Mouse (Mus musculus): ENCODE measurements around the gene Tmem38b. TPM values are rescaled to one million over a fixed set of nuclear protein-coding genes. Genes with fewer than 3 reads are reported as not detected.

Tmem38b gene
- polyA plus RNA-seq, 1 experiment = 2.9 TPM

DNA sequence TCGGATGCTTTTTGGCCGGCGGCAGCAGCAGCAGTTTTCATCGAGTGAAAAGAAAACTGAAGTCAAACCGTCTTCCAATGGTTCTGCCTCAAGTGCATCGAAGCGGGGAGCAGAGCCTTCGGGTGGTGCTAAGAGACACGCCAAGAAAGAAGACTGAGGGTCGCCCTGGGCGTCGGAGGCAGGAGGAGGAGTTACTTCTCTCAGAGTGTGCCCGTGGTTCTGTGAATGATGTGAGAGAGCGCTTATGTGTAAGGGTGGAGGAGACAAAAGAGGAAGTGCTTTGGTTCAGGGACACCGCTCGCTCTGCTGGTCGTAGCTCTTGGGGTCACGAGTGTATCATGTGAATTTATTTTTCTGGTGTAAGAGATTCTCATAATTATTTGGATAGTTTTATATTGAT lies 34.1 kb downstream of the Tmem38b start:
- H3K4me3 ChIP-seq (ENCODE audit: control insufficient read depth, insufficient read depth, low read length) = no peak overlapping the region
- DNase-seq = no peak
- TF ChIP-seq POLR2A (IDR thresholded peaks at IDR 0.05; ENCODE audit: control insufficient read depth, extremely low read depth, insufficient read depth, low read length, poor library complexity) (no peak), CTCF (IDR thresholded peaks at IDR 0.05; ENCODE audit: borderline replicate concordance, control insufficient read depth, extremely low read depth, insufficient read depth, low read length, poor library complexity) (no peak)
- H3K4me1 ChIP-seq (replicated peaks; ENCODE audit: control insufficient read depth, insufficient read depth, low read length) = no peaks in the 10 kb centered on the region
- no peaks in the 10 kb centered on the region for H3K36me3 ChIP-seq (ENCODE audit: control insufficient read depth, insufficient read depth, low read length)
- H3K27me3 ChIP-seq (ENCODE audit: control insufficient read depth, insufficient read depth, low read length) = no peaks in the 10 kb centered on the region
- no peak overlapping the region for H3K27ac ChIP-seq (ENCODE audit: control insufficient read depth, insufficient read depth, low read length)
- 22% methylated on average over 18 of the region's 18 CpGs for WGBS

DNA sequence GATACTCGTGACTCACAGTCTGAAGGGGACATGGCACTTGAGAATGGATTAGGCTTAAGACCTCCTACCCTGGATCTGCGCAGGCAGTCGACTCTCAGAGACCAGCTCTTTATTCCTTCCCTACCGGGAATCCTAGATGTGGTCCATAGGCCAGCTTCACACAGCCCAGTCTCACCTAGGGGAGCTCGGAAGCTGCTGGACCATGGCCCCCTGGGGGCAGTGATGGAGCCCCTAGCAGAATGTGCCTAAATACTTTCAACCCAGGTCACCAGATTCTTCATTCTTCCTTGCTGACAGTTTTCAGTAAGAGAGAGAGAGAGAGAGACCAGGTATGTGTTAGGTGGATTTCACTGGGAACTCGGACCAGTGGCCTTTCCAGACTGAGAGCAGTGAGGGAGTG lies 36.3 kb downstream of the Tmem38b start:
- no peak for TF ChIP-seq POLR2A (IDR thresholded peaks at IDR 0.05; ENCODE audit: control insufficient read depth, extremely low read depth, insufficient read depth, low read length, poor library complexity)
- no peak for TF ChIP-seq CTCF (IDR thresholded peaks at IDR 0.05; ENCODE audit: borderline replicate concordance, control insufficient read depth, extremely low read depth, insufficient read depth, low read length, poor library complexity)
- DNase-seq = no peak
- H3K27ac ChIP-seq (ENCODE audit: control insufficient read depth, insufficient read depth, low read length) = no peak overlapping the region
- H3K27me3 ChIP-seq (ENCODE audit: control insufficient read depth, insufficient read depth, low read length) = no peaks in the 10 kb centered on the region
- 0 out of 2 replicates have a peak, but pooled peaks cover 2% of the 10 kb centered on the region for H3K4me1 ChIP-seq (replicated peaks; ENCODE audit: control insufficient read depth, insufficient read depth, low read length)
- H3K36me3 ChIP-seq (ENCODE audit: control insufficient read depth, insufficient read depth, low read length) = no peaks in the 10 kb centered on the region
- WGBS = 94% methylated on average over 6 of the region's 6 CpGs
- H3K4me3 ChIP-seq (ENCODE audit: control insufficient read depth, insufficient read depth, low read length) = no peak overlapping the region

DNA sequence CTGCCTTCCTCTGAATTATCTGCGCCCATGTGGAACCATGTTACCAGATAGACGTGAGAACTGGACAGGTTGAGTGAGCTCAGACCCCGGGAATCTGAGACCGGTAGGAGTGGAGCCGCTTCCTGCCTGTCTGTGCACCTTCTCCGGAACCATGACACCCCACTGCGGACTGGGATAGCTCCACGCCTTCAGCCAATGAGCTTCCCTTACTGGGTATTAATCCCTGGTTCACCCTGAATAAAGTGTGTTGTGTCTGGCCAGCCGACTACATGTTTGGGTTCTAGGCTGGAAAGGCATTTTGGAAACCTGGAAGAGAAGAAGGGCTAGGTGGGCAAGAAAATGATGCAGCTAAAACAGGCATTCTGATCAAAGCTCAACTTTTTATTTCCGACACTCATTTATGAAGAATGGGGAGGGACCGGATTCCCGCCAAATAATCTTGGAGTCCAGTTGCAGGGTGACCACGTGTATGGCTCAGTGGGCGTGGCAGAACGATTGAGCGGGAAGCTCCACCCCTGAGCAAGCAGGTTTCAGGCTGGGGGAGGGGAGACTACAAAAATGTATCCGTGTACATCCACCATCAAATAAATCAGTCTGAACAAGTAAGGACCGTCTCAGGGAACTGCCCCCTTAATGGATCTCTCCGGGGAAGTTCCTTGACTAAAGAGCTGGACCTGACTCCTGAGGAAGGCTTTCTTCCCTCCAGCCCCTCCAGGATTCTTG lies 38.4 kb downstream of the Tmem38b start:
- H3K36me3 ChIP-seq (ENCODE audit: control insufficient read depth, insufficient read depth, low read length) = no peaks in the 10 kb centered on the region
- WGBS = 92% methylated on average over 19 of the region's 19 CpGs
- 0 out of 2 replicates have a peak, but pooled peaks cover 2% of the 10 kb centered on the region for H3K4me1 ChIP-seq (replicated peaks; ENCODE audit: control insufficient read depth, insufficient read depth, low read length)
- no peaks in the 10 kb centered on the region for H3K27me3 ChIP-seq (ENCODE audit: control insufficient read depth, insufficient read depth, low read length)
- no peak for DNase-seq
- H3K27ac ChIP-seq (ENCODE audit: control insufficient read depth, insufficient read depth, low read length) = no peak overlapping the region
- no peak overlapping the region for H3K4me3 ChIP-seq (ENCODE audit: control insufficient read depth, insufficient read depth, low read length)
- TF ChIP-seq CTCF (IDR thresholded peaks at IDR 0.05; ENCODE audit: borderline replicate concordance, control insufficient read depth, extremely low read depth, insufficient read depth, low read length, poor library complexity) (no peak), POLR2A (IDR thresholded peaks at IDR 0.05; ENCODE audit: control insufficient read depth, extremely low read depth, insufficient read depth, low read length, poor library complexity) (no peak)

DNA sequence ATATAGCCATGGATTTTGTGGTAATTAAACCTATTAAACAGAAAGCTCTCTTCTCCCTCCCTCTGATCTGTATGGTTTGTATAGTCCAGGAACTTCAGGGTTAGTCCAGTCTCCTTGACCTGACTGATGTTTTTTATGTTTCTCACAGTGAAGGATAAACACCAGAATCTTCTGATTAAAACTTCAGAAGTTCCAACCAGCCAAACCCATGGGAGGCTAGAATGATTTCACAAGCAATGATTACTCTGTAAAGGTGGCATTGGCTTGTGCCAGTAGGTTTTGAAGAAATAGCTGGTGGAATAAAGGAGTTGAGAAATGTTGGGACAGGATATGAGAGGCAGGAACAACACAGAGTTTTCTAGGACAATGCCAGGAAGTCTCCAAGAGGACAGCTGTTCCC lies 40.6 kb downstream of the Tmem38b start:
- Histone ChIP-seq H3K36me3 (ENCODE audit: control insufficient read depth, insufficient read depth, low read length) (no peaks in the 10 kb centered on the region), H3K4me1 (replicated peaks; ENCODE audit: control insufficient read depth, insufficient read depth, low read length) (0 out of 2 replicates have a peak, but pooled peaks cover 2% of the 10 kb centered on the region), H3K4me3 (ENCODE audit: control insufficient read depth, insufficient read depth, low read length) (no peak overlapping the region), H3K27me3 (ENCODE audit: control insufficient read depth, insufficient read depth, low read length) (no peaks in the 10 kb centered on the region), H3K27ac (ENCODE audit: control insufficient read depth, insufficient read depth, low read length) (no peak overlapping the region)
- no peak for DNase-seq
- TF ChIP-seq POLR2A (IDR thresholded peaks at IDR 0.05; ENCODE audit: control insufficient read depth, extremely low read depth, insufficient read depth, low read length, poor library complexity) (no peak), CTCF (IDR thresholded peaks at IDR 0.05; ENCODE audit: borderline replicate concordance, control insufficient read depth, extremely low read depth, insufficient read depth, low read length, poor library complexity) (no peak)

DNA sequence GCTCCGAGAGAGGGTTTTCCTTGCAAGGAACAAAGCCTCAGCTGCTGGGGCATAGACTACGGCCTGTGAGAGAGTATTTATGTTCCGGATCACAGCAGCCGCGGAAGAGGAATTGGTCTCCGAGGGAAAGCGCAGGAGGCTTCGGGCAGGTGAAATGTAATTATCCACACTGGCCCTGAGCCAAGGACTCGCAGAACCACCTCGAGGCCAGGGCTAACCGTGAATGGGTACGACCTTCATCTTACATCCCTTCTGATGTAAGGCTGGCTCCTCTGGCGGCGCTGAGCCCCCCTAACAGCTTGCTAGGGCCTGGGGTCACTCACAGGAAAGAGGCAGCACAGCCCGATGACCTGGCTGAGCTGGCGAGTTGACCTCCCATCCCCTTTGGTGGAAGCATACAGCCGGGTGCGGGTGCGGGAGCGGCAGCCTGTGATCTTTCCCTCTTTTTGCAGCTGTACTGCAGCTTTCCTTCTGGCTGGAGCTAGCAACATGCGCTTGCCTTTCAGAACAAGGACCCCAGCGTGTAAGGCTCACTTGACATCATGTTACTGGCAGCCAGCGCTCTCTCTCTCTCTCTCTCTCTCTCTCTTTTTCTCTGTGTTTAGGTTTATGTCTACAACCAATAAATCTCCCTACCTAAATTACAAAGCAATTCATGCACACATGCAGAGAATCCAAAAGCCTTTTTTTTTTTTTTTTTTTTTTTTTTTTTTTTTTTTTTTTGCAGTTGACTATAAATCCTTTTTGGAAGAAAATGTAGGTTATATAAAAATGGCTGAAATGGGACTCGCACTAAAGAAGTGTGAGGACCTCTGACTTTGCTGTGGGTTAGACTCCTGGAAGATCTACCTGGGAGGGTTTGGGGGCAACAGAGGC lies 52.9 kb downstream of the Tmem38b start:
- no peak for DNase-seq
- TF ChIP-seq POLR2A (IDR thresholded peaks at IDR 0.05; ENCODE audit: control insufficient read depth, extremely low read depth, insufficient read depth, low read length, poor library complexity) = no peak
- TF ChIP-seq CTCF (IDR thresholded peaks at IDR 0.05; ENCODE audit: borderline replicate concordance, control insufficient read depth, extremely low read depth, insufficient read depth, low read length, poor library complexity) = no peak
- WGBS = 89% methylated on average over 24 of the region's 24 CpGs
- H3K4me3 ChIP-seq (ENCODE audit: control insufficient read depth, insufficient read depth, low read length) = no peak overlapping the region
- H3K27ac ChIP-seq (ENCODE audit: control insufficient read depth, insufficient read depth, low read length) = no peak overlapping the region
- no peaks in the 10 kb centered on the region for H3K4me1 ChIP-seq (replicated peaks; ENCODE audit: control insufficient read depth, insufficient read depth, low read length)
- no peaks in the 10 kb centered on the region for H3K27me3 ChIP-seq (ENCODE audit: control insufficient read depth, insufficient read depth, low read length)
- no peaks in the 10 kb centered on the region for H3K36me3 ChIP-seq (ENCODE audit: control insufficient read depth, insufficient read depth, low read length)

DNA sequence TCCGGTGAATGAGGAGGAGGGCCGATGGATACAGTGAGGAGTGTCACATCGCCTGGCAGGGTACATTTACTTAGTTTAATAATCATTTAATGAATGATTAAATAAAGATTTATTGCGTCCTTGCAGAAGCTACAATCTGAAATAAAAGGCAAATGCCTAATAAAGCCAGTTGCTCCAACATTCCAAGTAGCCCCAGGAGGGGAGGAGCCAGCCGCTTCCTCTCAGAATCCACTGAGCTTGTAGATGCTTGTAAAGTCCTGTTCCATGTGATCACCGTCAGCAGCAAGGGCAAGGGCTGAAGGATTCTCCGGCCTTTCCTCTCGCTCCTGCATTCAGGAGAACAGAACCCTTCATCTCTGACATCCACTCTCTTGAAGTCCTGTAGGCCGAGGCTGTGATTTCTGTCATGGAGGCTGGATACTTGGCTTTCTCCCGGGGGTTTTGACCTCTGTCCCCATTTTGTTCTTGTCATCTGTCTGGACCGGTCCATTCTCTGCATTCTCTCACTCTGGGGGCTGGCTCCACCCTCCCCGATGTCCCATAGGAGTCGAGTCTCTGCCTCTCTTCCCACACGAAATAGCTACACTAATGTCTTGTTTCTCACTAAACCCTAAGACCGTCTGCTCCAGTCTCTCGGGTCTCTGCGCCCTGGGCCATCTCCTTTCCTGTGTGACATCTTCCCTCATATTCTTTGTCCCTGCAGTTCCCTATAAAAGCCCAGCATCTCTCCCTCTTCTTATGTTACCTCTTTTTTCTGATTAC lies 57.3 kb downstream of the Tmem38b start:
- 94% methylated on average over 17 of the region's 17 CpGs for WGBS
- DNase-seq = no peak
- H3K27me3 ChIP-seq (ENCODE audit: control insufficient read depth, insufficient read depth, low read length) = no peaks in the 10 kb centered on the region
- no peak for TF ChIP-seq CTCF (IDR thresholded peaks at IDR 0.05; ENCODE audit: borderline replicate concordance, control insufficient read depth, extremely low read depth, insufficient read depth, low read length, poor library complexity)
- no peak for TF ChIP-seq POLR2A (IDR thresholded peaks at IDR 0.05; ENCODE audit: control insufficient read depth, extremely low read depth, insufficient read depth, low read length, poor library complexity)
- H3K36me3 ChIP-seq (ENCODE audit: control insufficient read depth, insufficient read depth, low read length) = no peaks in the 10 kb centered on the region
- no peaks in the 10 kb centered on the region for H3K4me1 ChIP-seq (replicated peaks; ENCODE audit: control insufficient read depth, insufficient read depth, low read length)
- no peak overlapping the region for H3K27ac ChIP-seq (ENCODE audit: control insufficient read depth, insufficient read depth, low read length)
- H3K4me3 ChIP-seq (ENCODE audit: control insufficient read depth, insufficient read depth, low read length) = no peak overlapping the region

Data from thymus, adult 2 months (tissue).